Mouse (Mus musculus): ENCODE measurements around the gene Pam.

- TF ChIP-seq CTCF (IDR thresholded peaks at IDR 0.05; ENCODE audit: low read depth), result no peak
- no peak for TF ChIP-seq EP300 (optimal IDR thresholded peaks at IDR 0.05)
These were observed 267.9 kb downstream of the Pam start for GRCm38 (mm10) chr1:97827566-97827965.

Measured in stomach, postnatal 0 days (tissue).